Mouse (Mus musculus) neural tube, embryonic 11.5 days (tissue): ENCODE results near the gene Tmem38a. TPM values are rescaled to one million over a fixed set of nuclear protein-coding genes. Genes with fewer than 3 reads are reported as not detected.

Source experiments
- ATAC-seq: fragments of 200-750 bp; cut with Nextera tagmentation; 2 replicates; pipeline ENCODE4 v1.8.0; 2017; ENCODE audit warnings: moderate number of reproducible peaks, mild to moderate bottlenecking, moderate TSS enrichment, moderate library complexity; ENCODE audit not compliant: insufficient read depth, low FRiP score, low TSS enrichment
- DNase-seq: peaks from one replicate; pipeline ENCODE4 v3.0.0-alpha.2; 2015; ENCODE audit warnings: low spot score
- H3K27ac ChIP-seq: fragments of 300-500 bp; sonication (generic); 2 replicates; pipeline ENCODE4 v1.5.1; 2014; ENCODE audit warnings: low read depth, mild to moderate bottlenecking, low read length
- H3K27me3 ChIP-seq: fragments of 300-500 bp; sonication (generic); 2 replicates; pipeline ENCODE4 v1.6.1; 2014; ENCODE audit warnings: mild to moderate bottlenecking, low read length, mixed read lengths; ENCODE audit not compliant: control insufficient read depth, insufficient read depth
- H3K36me3 ChIP-seq: fragments of 300-500 bp; sonication (generic); 2 replicates; pipeline ENCODE4 v1.6.1; 2014; ENCODE audit warnings: mild to moderate bottlenecking, low read length, moderate library complexity, mixed read lengths; ENCODE audit not compliant: control insufficient read depth, insufficient read depth
- H3K4me1 ChIP-seq: fragments of 300-500 bp; sonication (generic); 2 replicates; pipeline ENCODE4 v1.6.1; 2014; ENCODE audit warnings: low read length, mixed read lengths; ENCODE audit not compliant: control insufficient read depth, insufficient read depth
- H3K4me2 ChIP-seq: fragments of 300-500 bp; sonication (generic); 2 replicates; pipeline ENCODE4 v1.6.1; 2014; ENCODE audit warnings: low read depth, mild to moderate bottlenecking, moderate library complexity
- H3K4me3 ChIP-seq: fragments of 300-500 bp; sonication (generic); 2 replicates; pipeline ENCODE4 v1.5.1; 2014; ENCODE audit warnings: low read depth, low read length
- H3K9ac ChIP-seq: fragments of 300-500 bp; sonication (generic); 2 replicates; pipeline ENCODE4 v1.6.1; 2014; ENCODE audit warnings: mild to moderate bottlenecking, low read length
- H3K9me3 ChIP-seq: fragments of 300-500 bp; sonication (generic); 2 replicates; pipeline ENCODE4 v1.6.1; 2016; ENCODE audit warnings: low read length; ENCODE audit not compliant: control insufficient read depth
- WGBS: fragments of 180-500 bp; shearing (Covaris S2); extraction: QIAGEN DNeasy Blood & Tissue Kit; methylation state at CpG from one replicate; pipeline ENCODE4 v1.1.7; 2014; 5-methylcytosine and 5-hydroxymethylcytosine counted together
- polyA plus RNA-seq: library from polyadenylated mRNA; unstranded; fragments of >200 nt; fragmentation: Nextera tagmentation; extraction: Ambion mirVana; gene quantifications from 2 replicates; pipeline ENCODE4 v1.2.1, GENCODE M21; 2014

The Tmem38a gene
- polyA plus RNA-seq, 1 experiment from 2014 or later: 17.3 TPM

- Histone ChIP-seq H3K9ac (peak overlapping the region; percentile 77), H3K9me3 (no peaks in the 10 kb centered on the region), H3K4me2 (peak overlapping the region; percentile 97), H3K4me1 (peaks cover 11% of the 10 kb centered on the region; the same call in 1 of the 2 replicates), H3K27me3 (no peaks in the 10 kb centered on the region), H3K36me3 (no peaks in the 10 kb centered on the region), H3K4me3 (peak overlapping the region; percentile 98), H3K27ac (no peak overlapping the region)
- ATAC-seq: no peak
- 24% methylated on average over 5 of the region's 5 CpGs for WGBS
- no peak for DNase-seq
Measured at GRCm38 (mm10) chr8:72549314-72549892, 22.5 kb upstream of the Tmem38a start.

DNA sequence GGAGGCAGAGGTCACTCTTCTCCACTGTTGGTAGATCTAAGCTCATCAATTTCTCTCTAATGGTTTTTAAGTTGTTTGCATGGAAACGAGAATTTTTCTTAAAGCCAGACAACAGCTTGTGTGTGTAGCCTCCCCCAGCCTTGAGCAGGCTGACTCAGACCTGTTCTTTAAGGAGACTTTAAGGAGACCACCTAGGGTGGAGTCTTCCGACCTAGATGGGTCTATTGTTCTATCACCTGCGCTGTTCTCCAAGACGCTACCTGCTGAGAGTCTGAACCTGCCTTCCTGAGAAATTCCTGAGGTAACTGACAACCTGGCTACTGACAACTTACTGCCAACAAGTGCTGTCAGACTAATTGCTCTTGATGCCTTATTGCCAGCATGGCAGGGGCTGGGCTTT is 16.1 kb upstream of the Tmem38a start:
- no peak for DNase-seq
- H3K36me3 ChIP-seq: peaks cover 2% of the 10 kb centered on the region

DNA sequence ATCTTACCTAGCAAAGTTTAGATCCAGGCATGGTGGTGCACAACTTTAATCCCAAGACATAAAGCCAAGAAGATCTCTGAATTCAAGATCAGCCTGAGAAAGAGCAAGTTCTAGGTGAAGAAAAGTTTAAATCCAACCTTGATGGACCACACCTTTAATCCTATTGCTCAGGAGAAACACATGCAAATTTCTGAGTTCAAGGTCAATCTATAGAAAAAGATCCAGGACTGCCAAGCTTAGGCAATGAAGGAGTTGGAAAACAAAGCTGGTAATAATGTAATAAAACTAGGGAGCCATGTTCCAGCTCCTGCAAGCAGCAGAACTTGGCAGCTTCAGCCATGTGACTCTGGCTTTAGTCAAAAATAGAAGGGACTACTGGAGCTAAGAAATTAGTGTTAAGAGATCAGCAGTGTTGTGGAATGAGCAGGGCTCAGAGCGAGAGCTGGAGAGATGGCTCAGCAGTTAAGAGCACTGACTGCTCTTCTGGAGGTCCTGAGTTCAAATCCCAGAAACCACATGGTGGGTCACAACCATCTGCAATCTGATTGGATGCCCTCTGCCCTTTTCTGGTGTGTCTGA is 10.7 kb upstream of the Tmem38a start:
- DNase-seq (no peak), ATAC-seq (no peak)
- Histone ChIP-seq H3K9me3 (no peaks in the 10 kb centered on the region), H3K4me1 (no peaks in the 10 kb centered on the region), H3K9ac (no peak overlapping the region), H3K36me3 (peaks cover 10% of the 10 kb centered on the region), H3K4me3 (no peak overlapping the region), H3K27me3 (no peaks in the 10 kb centered on the region), H3K4me2 (no peak overlapping the region), H3K27ac (no peak overlapping the region)
- 100% methylated on average over 1 of the region's 1 CpGs for WGBS

More for the DNA sequence above, 16.1 kb upstream of the Tmem38a start:
- 55% methylated on average over 4 of the region's 4 CpGs for WGBS
- Histone ChIP-seq H3K4me3 (no peak overlapping the region), H3K4me1 (no peaks in the 10 kb centered on the region), H3K9ac (no peak overlapping the region), H3K4me2 (no peak overlapping the region), H3K27ac (no peak overlapping the region), H3K27me3 (no peaks in the 10 kb centered on the region), H3K9me3 (no peaks in the 10 kb centered on the region)
- no peak for ATAC-seq

DNA sequence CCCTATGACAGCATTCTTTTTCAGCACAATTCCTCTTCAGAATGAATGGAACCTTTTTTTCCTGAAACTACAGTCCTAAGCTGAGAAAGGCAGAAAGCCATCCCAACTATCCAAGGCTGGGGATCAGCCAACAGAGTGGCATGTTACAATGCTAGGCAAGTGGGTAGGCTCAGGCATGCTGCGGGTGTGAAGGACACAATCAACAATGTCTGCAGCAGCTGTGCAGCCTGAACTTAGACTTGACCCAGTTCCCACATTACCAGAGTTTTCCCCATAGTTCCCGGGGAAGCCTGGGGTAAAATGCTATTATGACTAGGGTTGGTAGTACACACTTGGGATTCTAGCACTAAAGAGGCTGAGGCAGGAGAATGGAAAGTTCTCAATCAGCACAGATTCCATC is 5.9 kb upstream of the Tmem38a start:
- 92% methylated on average over 2 of the region's 2 CpGs for WGBS
- Histone ChIP-seq H3K9me3 (no peaks in the 10 kb centered on the region), H3K4me3 (no peak overlapping the region), H3K4me1 (0 out of 2 replicates have a peak, but pooled peaks cover 3% of the 10 kb centered on the region), H3K9ac (no peak overlapping the region), H3K27me3 (no peaks in the 10 kb centered on the region), H3K36me3 (peaks cover 13% of the 10 kb centered on the region), H3K27ac (no peak overlapping the region), H3K4me2 (no peak overlapping the region)
- DNase-seq (no peak), ATAC-seq (no peak)

GRCm38 (mm10) chr8:72570633-72571610 is 933 bp upstream of the Tmem38a start, which contains the start of gene Smim7:
Gene Smim7 (minus strand): TSS chr8:72571088.
- H3K27ac ChIP-seq: peak within 1 kb of the TSS; percentile 82
- peak within 1 kb of the TSS; percentile 68 for H3K4me3 ChIP-seq
- peak; percentile 96 for DNase-seq
- H3K27me3 ChIP-seq: no peaks in the 10 kb centered on the region
- WGBS: under 1% methylated on average over 52 of the region's 52 CpGs
- H3K4me2 ChIP-seq: peak within 1 kb of the TSS; percentile 98
- no peaks in the 10 kb centered on the region for H3K9me3 ChIP-seq
- peaks cover 5% of the 10 kb centered on the region for H3K36me3 ChIP-seq
- peak within 1 kb of the TSS; percentile 71 for H3K9ac ChIP-seq
- peaks cover 3% of the 10 kb centered on the region; the same call in 1 of the 2 replicates for H3K4me1 ChIP-seq
- ATAC-seq: peak; percentile 97

DNA sequence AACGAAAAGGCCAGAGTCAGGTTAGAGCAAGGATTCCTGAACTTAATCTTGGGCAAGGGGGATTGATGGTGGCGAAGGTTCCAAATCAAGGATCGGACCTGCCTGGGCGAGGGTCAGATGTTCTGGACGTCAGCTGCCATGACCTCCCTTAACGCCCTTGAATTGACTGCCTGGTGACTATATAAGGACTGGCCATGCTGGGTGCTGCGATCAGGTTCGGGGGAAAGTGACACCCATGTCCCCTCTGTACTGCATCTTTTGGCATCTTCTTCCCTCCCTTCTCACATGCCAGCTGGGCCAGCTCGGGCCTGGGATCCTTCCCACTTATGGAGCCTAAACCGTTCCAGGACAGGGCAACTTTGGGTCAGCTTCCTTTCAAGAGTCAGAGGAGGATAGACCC is 652 bp downstream of the Tmem38a start:
- Histone ChIP-seq H3K4me2 (peak overlapping the region; percentile 98), H3K27ac (peak overlapping the region; percentile 82; the same call in 1 of the 2 replicates)

DNA sequence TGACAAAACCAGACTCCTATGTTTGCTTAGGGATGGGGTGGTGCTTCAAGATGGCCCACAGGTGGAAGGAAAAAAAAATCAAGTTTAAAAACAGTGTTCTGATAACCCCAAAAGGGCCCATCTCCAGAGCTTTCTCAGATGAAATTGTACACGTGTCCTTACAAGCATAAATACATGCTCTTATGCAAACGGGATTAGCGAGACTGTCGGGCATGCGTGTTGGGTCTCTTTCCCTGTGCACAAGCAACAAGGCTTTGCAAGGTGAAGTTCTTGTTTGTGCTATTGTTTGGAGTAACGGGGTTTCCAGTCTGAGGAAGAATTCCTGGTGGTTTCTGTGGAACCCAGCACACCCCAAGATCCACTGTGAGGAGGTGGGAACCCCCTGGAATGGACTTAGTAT is 1.6 kb downstream of the Tmem38a start:
- WGBS: 83% methylated on average over 6 of the region's 6 CpGs
- H3K36me3 ChIP-seq: peaks cover 2% of the 10 kb centered on the region; the same call in 1 of the 2 replicates
- no peak overlapping the region for H3K9ac ChIP-seq
- DNase-seq: no peak
- no peaks in the 10 kb centered on the region for H3K9me3 ChIP-seq
- H3K4me3 ChIP-seq: no peak overlapping the region; the same call in 1 of the 2 replicates
- ATAC-seq: no peak
- peaks cover 3% of the 10 kb centered on the region; the same call in 1 of the 2 replicates for H3K4me1 ChIP-seq
- H3K27ac ChIP-seq: no peak overlapping the region
- H3K4me2 ChIP-seq: no peak overlapping the region
- H3K27me3 ChIP-seq: no peaks in the 10 kb centered on the region

More for the DNA sequence above, 652 bp downstream of the Tmem38a start:
- DNase-seq: no peak
- Histone ChIP-seq H3K36me3 (peaks cover 2% of the 10 kb centered on the region; the same call in 1 of the 2 replicates), H3K4me1 (peaks cover 3% of the 10 kb centered on the region; the same call in 1 of the 2 replicates), H3K4me3 (peak overlapping the region; percentile 68), H3K9ac (peak overlapping the region; percentile 71), H3K27me3 (no peaks in the 10 kb centered on the region), H3K9me3 (no peaks in the 10 kb centered on the region)
- no peak for ATAC-seq
- WGBS: 6% methylated on average over 10 of the region's 10 CpGs

DNA sequence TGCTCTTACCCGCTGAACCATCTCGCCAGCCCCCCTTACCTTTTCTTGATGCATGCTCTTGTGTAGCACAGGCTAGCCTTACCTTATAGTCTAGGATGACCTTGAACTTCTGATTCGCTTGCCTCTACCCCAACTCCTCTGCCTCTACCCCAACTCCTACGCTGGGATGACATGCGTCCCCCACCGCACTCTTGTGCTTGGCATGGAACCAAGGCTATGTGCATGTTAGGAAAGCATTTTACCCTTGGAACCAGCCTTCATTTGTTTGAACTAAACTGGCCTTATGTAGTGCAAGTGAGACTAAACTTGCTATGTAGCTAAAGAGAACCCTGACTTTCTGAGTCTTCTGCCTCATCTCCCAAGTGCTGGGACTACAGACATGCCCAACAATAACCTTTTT is 4.1 kb downstream of the Tmem38a start:
- Histone ChIP-seq H3K4me3 (no peak overlapping the region), H3K27ac (no peak overlapping the region), H3K4me2 (no peak overlapping the region), H3K9me3 (no peaks in the 10 kb centered on the region), H3K36me3 (no peaks in the 10 kb centered on the region), H3K4me1 (no peaks in the 10 kb centered on the region; the same call in 1 of the 2 replicates), H3K27me3 (no peaks in the 10 kb centered on the region), H3K9ac (no peak overlapping the region)
- 93% methylated on average over 6 of the region's 6 CpGs for WGBS
- no peak for ATAC-seq
- no peak for DNase-seq
